In the genomic region with DNA sequence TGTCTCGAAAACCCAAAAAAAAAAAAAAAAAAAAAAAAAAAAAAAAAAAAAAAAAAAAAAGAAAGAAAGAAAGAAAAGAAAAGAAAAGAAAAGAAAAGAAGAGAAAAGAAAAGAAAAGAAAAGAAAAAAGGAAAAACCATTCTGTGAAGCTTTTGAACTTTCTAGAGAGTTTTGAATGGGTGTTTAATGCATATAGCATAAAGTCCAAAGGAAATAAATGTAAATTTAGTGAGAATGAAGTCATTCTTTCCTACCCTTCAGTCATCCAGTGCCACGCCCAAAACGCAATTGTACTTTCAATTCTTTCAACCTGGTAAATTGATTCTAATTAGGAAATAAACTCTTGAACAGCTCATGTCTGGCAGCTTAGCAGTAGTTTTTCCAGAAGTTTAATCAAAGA, we compare ENCODE assay signal across 8 mouse cellular contexts. TPM values are rescaled to one million over a fixed set of nuclear protein-coding genes. Genes with fewer than 3 reads are reported as not detected.
A peak's percentile ranks its signal among the peaks of the same experiment; 100 is the strongest.
DNase-seq lines count a peak whose midpoint lies in the region; ATAC-seq lines count a peak whose summit lies in the region.
"Not testable (repeated sequence)": the region's sequence is repeated elsewhere in the genome, so short reads cannot be mapped to it uniquely, and the experiment has no call there.

No protein-coding gene starts in this region.

- WGBS in forebrain, embryonic 10.5 days = 52% methylated on average over 3 of the region's 3 CpGs
- WGBS in heart, embryonic 12.5 days = 37% methylated on average over 3 of the region's 3 CpGs
- WGBS in intestine, embryonic 14.5 days = 48% methylated on average over 2 of the region's 3 CpGs
- 42% methylated on average over 2 of the region's 3 CpGs for WGBS in limb, embryonic 11.5 days
- WGBS in liver, embryonic 15.5 days (ENCODE audit: insufficient replicate concordance) = 25% methylated on average over 2 of the region's 3 CpGs
- 51% methylated on average over 2 of the region's 3 CpGs for WGBS in midbrain, embryonic 16.5 days
- WGBS in stomach, embryonic 16.5 days = 34% methylated on average over 2 of the region's 3 CpGs

- ATAC-seq in heart, embryonic 12.5 days (ENCODE audit: insufficient number of reproducible peaks, low FRiP score); intestine, embryonic 14.5 days (replicated peaks; ENCODE audit: low FRiP score, low TSS enrichment, low read depth); limb, embryonic 11.5 days (ENCODE audit: insufficient number of reproducible peaks, low FRiP score, low TSS enrichment, low read depth); liver, embryonic 15.5 days (ENCODE audit: insufficient read depth); midbrain, embryonic 16.5 days; stomach, embryonic 16.5 days (ENCODE audit: insufficient read depth, low FRiP score): not testable (repeated sequence)

- H3K4me1 ChIP-seq in forebrain, embryonic 10.5 days; heart, embryonic 12.5 days (replicated peaks); intestine, embryonic 14.5 days (replicated peaks; ENCODE audit: control insufficient read depth, insufficient read depth, low read length); limb, embryonic 11.5 days (ENCODE audit: control insufficient read depth, insufficient read depth, low read length); midbrain, embryonic 16.5 days (ENCODE audit: control insufficient read depth, insufficient read depth, low read length); stomach, embryonic 16.5 days (ENCODE audit: control insufficient read depth, insufficient read depth, low read length): not testable (repeated sequence)
- H3K4me1 ChIP-seq in liver, embryonic 15.5 days (replicated peaks) = peaks cover 10% of the 10 kb centered on the region

- H3K27me3 ChIP-seq in forebrain, embryonic 10.5 days (ENCODE audit: poor library complexity, severe bottlenecking) = peaks cover 40% of the 10 kb centered on the region
- H3K27me3 ChIP-seq in heart, embryonic 12.5 days (replicated peaks); intestine, embryonic 14.5 days (replicated peaks; ENCODE audit: control insufficient read depth, insufficient read depth, low read length); limb, embryonic 11.5 days (ENCODE audit: control insufficient read depth, insufficient read depth, low read length); midbrain, embryonic 16.5 days (ENCODE audit: control insufficient read depth, insufficient read depth, low read depth, low read length); stomach, embryonic 16.5 days (ENCODE audit: control insufficient read depth, insufficient read depth, low read length): not testable (repeated sequence)
- H3K27me3 ChIP-seq in liver, embryonic 15.5 days = peaks cover 27% of the 10 kb centered on the region

- peak; percentile 37 for DNase-seq in NIH3T3 (ENCODE audit: low read depth)
- not testable (repeated sequence) for DNase-seq in forebrain, embryonic 10.5 days (ENCODE audit: extremely low spot score, low spot score); intestine, embryonic 14.5 days (ENCODE audit: low spot score); limb, embryonic 11.5 days (ENCODE audit: low spot score)

- H3K36me3 ChIP-seq in forebrain, embryonic 10.5 days (replicated peaks); heart, embryonic 12.5 days; intestine, embryonic 14.5 days (ENCODE audit: control insufficient read depth, insufficient read depth, low read length); limb, embryonic 11.5 days (ENCODE audit: control insufficient read depth, insufficient read depth, low read length); liver, embryonic 15.5 days (replicated peaks); midbrain, embryonic 16.5 days (ENCODE audit: control insufficient read depth, insufficient read depth, low read length); stomach, embryonic 16.5 days (ENCODE audit: control insufficient read depth, insufficient read depth, low read length): not testable (repeated sequence)

- not testable (repeated sequence) for H3K9ac ChIP-seq in heart, embryonic 12.5 days; intestine, embryonic 14.5 days (ENCODE audit: low read length); limb, embryonic 11.5 days (ENCODE audit: low read length); liver, embryonic 15.5 days; midbrain, embryonic 16.5 days (ENCODE audit: low read depth, low read length); stomach, embryonic 16.5 days (ENCODE audit: low read length)

- not testable (repeated sequence) for H3K27ac ChIP-seq in forebrain, embryonic 10.5 days; heart, embryonic 12.5 days (ENCODE audit: poor library complexity, severe bottlenecking); intestine, embryonic 14.5 days (ENCODE audit: low read depth); limb, embryonic 11.5 days (replicated peaks; ENCODE audit: low read depth, low read length); liver, embryonic 15.5 days (replicated peaks); midbrain, embryonic 16.5 days (ENCODE audit: low read length); stomach, embryonic 16.5 days (ENCODE audit: low read length)

- peak overlapping the region; percentile 53; the same call in 1 of the 2 replicates for H3K4me2 ChIP-seq in heart, embryonic 12.5 days
- peak overlapping the region; percentile 56 for H3K4me2 ChIP-seq in intestine, embryonic 14.5 days (ENCODE audit: low read length)
- H3K4me2 ChIP-seq in limb, embryonic 11.5 days (ENCODE audit: low read depth, severe bottlenecking) = peak overlapping the region; percentile 45; the same call in 1 of the 2 replicates
- peak overlapping the region; percentile 49 for H3K4me2 ChIP-seq in liver, embryonic 15.5 days
- H3K4me2 ChIP-seq in midbrain, embryonic 16.5 days (ENCODE audit: low read length) = peak overlapping the region; percentile 31
- peak overlapping the region; percentile 56 for H3K4me2 ChIP-seq in stomach, embryonic 16.5 days (ENCODE audit: low read depth, low read length)

- H3K4me3 ChIP-seq in forebrain, embryonic 10.5 days = 0 out of 2 replicates have a peak overlapping the region, but pooled peaks have one; percentile 49
- H3K4me3 ChIP-seq in heart, embryonic 12.5 days = peak overlapping the region; percentile 37
- peak overlapping the region; percentile 36; the same call in 1 of the 2 replicates for H3K4me3 ChIP-seq in intestine, embryonic 14.5 days (ENCODE audit: low read depth, low read length)
- H3K4me3 ChIP-seq in limb, embryonic 11.5 days (ENCODE audit: low read depth, low read length) = peak overlapping the region; percentile 29; the same call in 1 of the 2 replicates
- peak overlapping the region; percentile 25; the same call in 1 of the 2 replicates for H3K4me3 ChIP-seq in liver, embryonic 15.5 days (replicated peaks)
- not testable (repeated sequence) for H3K4me3 ChIP-seq in midbrain, embryonic 16.5 days (ENCODE audit: low read depth, low read length)
- peak overlapping the region; percentile 43 for H3K4me3 ChIP-seq in stomach, embryonic 16.5 days (replicated peaks; ENCODE audit: low read length)

- H3K9me3 ChIP-seq in forebrain, embryonic 10.5 days; heart, embryonic 12.5 days (replicated peaks); intestine, embryonic 14.5 days (ENCODE audit: control insufficient read depth, low read length); limb, embryonic 11.5 days (ENCODE audit: control insufficient read depth, low read length); liver, embryonic 15.5 days (replicated peaks); midbrain, embryonic 16.5 days (replicated peaks; ENCODE audit: control insufficient read depth, low read length, poor library complexity, severe bottlenecking); stomach, embryonic 16.5 days (replicated peaks; ENCODE audit: control insufficient read depth, low read length): not testable (repeated sequence)

RNA-seq across cellular contexts. Expression of gene Rbm34, which starts 7.7 kb away (rescaled TPM):
- 26.1 and 26.5 TPM in 2 replicates for polyA plus RNA-seq in forebrain, embryonic 10.5 days (2016; fragmentation: Nextera tagmentation; extraction: Ambion mirVana)
- polyA plus RNA-seq in heart, embryonic 12.5 days (2016; fragmentation: Nextera tagmentation; extraction: Ambion mirVana) = 16.8 and 17.9 TPM in 2 replicates
- 26.5 and 26.6 TPM in 2 replicates for polyA plus RNA-seq in intestine, embryonic 14.5 days (2014; fragmentation: Nextera tagmentation; extraction: Ambion mirVana)
- 32.2 and 33.2 TPM in 2 replicates for polyA plus RNA-seq in limb, embryonic 11.5 days (2014; fragmentation: Nextera tagmentation; extraction: Ambion mirVana)
- 9.4 and 10.7 TPM in 2 replicates for polyA plus RNA-seq in liver, embryonic 15.5 days (2015; fragmentation: Nextera tagmentation; extraction: Ambion mirVana)
- 21.4 and 26.2 TPM in 2 replicates for polyA plus RNA-seq in midbrain, embryonic 16.5 days (2015; fragmentation: Nextera tagmentation; extraction: Ambion mirVana)
- polyA plus RNA-seq in stomach, embryonic 16.5 days (2015; fragmentation: Nextera tagmentation; extraction: Ambion mirVana) = 13.4 and 17.8 TPM in 2 replicates

RNA-seq across cellular contexts. Expression of gene Tomm20, which starts 32.9 kb away (rescaled TPM):
- polyA plus RNA-seq in forebrain, embryonic 10.5 days (2016; fragmentation: Nextera tagmentation; extraction: Ambion mirVana) = 294 and 298 TPM in 2 replicates
- 211 TPM in 2 replicates for polyA plus RNA-seq in heart, embryonic 12.5 days (2016; fragmentation: Nextera tagmentation; extraction: Ambion mirVana)
- 297 TPM in 2 replicates for polyA plus RNA-seq in intestine, embryonic 14.5 days (2014; fragmentation: Nextera tagmentation; extraction: Ambion mirVana)
- polyA plus RNA-seq in limb, embryonic 11.5 days (2014; fragmentation: Nextera tagmentation; extraction: Ambion mirVana) = 258 and 284 TPM in 2 replicates
- polyA plus RNA-seq in liver, embryonic 15.5 days (2015; fragmentation: Nextera tagmentation; extraction: Ambion mirVana) = 106 and 116 TPM in 2 replicates
- 208 and 220 TPM in 2 replicates for polyA plus RNA-seq in midbrain, embryonic 16.5 days (2015; fragmentation: Nextera tagmentation; extraction: Ambion mirVana)
- polyA plus RNA-seq in stomach, embryonic 16.5 days (2015; fragmentation: Nextera tagmentation; extraction: Ambion mirVana) = 170 and 206 TPM in 2 replicates
